Mouse (Mus musculus) limb, embryonic 10.5 days (tissue): ENCODE measurements at regions not wholly inside any gene's neighbourhood (a gene's known extent, or its start where the extent isn't known, plus 50 kb on each side); places are given as distances from the start of the nearest gene placed in this dataset.

Experiments
- DNase-seq: peaks from one replicate; pipeline ENCODE4 v3.0.0-alpha.2; 2017; ENCODE audit warnings: low spot score
- H3K27ac ChIP-seq: fragments of 300-500 bp; sonication (generic); 2 replicates; pipeline ENCODE4 v1.5.1; 2016; ENCODE audit warnings: mild to moderate bottlenecking
- H3K27me3 ChIP-seq: fragments of 300-500 bp; sonication (generic); 2 replicates; pipeline ENCODE4 v1.6.1; 2016; ENCODE audit warnings: low read depth, mild to moderate bottlenecking; ENCODE audit not compliant: poor library complexity, severe bottlenecking
- H3K36me3 ChIP-seq: fragments of 300-500 bp; sonication (generic); 2 replicates; pipeline ENCODE4 v1.6.1; 2016; ENCODE audit warnings: mild to moderate bottlenecking, moderate library complexity
- H3K4me1 ChIP-seq: fragments of 300-500 bp; sonication (generic); 2 replicates; pipeline ENCODE4 v1.6.1; 2016
- H3K4me3 ChIP-seq: fragments of 300-500 bp; sonication (generic); 2 replicates; pipeline ENCODE4 v1.5.1; 2016; ENCODE audit warnings: mild to moderate bottlenecking, moderate library complexity
- H3K9me3 ChIP-seq: fragments of 300-500 bp; sonication (generic); replicated peaks from 2 replicates; pipeline ENCODE4 v1.6.1; 2016; ENCODE audit warnings: mild to moderate bottlenecking
- WGBS: fragments of 180-500 bp; shearing (Covaris S2); methylation state at CpG from one replicate; pipeline ENCODE4 v1.1.7; 2016; 5-methylcytosine and 5-hydroxymethylcytosine counted together

GRCm38 (mm10) chr12:35666062-35666461 lies 131.2 kb upstream of the Ahr start:
- no peaks in the 10 kb centered on the region for H3K36me3 ChIP-seq
- H3K27me3 ChIP-seq = no peaks in the 10 kb centered on the region
- H3K27ac ChIP-seq = no peak overlapping the region
- 87% methylated on average over 2 of the region's 2 CpGs for WGBS
- H3K4me3 ChIP-seq = no peak overlapping the region
- no peak for DNase-seq
- H3K9me3 ChIP-seq = no peaks in the 10 kb centered on the region
- no peaks in the 10 kb centered on the region for H3K4me1 ChIP-seq

DNA sequence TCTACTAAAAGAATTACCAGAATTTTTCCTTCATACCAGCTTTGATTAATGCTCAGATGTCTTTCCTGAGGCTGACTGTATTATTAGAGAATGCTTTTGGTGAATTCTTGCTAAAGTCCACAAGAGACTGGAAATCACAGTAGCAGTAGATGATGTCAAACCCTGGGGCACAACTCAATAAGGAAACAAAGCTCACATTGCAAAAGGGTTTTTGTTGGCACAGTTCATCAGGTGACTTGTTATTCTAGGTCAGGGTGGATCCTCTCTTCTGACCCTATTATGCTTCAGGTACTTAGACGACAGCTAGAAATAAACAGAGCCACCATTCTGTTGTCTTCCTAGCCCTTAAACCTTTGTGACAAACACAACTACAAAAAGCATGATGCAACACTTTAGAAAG lies 128.2 kb upstream of the Ahr start:
- Histone ChIP-seq H3K9me3 (no peaks in the 10 kb centered on the region), H3K27ac (no peak overlapping the region), H3K27me3 (no peaks in the 10 kb centered on the region), H3K4me3 (no peak overlapping the region), H3K4me1 (no peaks in the 10 kb centered on the region), H3K36me3 (no peaks in the 10 kb centered on the region)
- DNase-seq = no peak
- WGBS = 90% methylated on average over 1 of the region's 1 CpGs

GRCm38 (mm10) chr12:35656563-35656962 lies 121.7 kb upstream of the Ahr start:
- Histone ChIP-seq H3K27ac (no peak overlapping the region), H3K36me3 (no peaks in the 10 kb centered on the region), H3K27me3 (no peaks in the 10 kb centered on the region), H3K4me3 (no peak overlapping the region), H3K4me1 (no peaks in the 10 kb centered on the region), H3K9me3 (no peaks in the 10 kb centered on the region)
- 89% methylated on average over 3 of the region's 3 CpGs for WGBS
- no peak for DNase-seq

DNA sequence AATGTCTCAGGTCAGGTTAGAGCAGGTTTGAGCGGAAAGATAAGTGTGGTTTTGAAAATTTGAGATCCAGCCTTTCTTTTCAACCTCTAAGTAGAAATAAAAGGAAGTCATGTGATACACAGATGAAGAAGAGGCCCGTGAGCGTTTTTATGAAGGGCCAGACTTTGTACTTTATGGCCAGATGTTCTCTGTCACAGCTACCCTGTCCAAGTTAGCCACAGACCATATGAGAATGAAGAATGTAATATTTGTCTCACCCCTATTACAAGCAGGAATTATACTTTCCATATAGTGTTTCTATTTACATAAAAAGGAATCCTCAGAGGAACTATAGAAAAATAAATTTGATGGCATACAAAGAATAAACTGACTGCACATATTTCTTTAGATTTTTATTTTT lies 114.9 kb upstream of the Ahr start:
- no peak overlapping the region for H3K27ac ChIP-seq
- no peak overlapping the region for H3K4me3 ChIP-seq
- 85% methylated on average over 3 of the region's 3 CpGs for WGBS
- no peaks in the 10 kb centered on the region for H3K27me3 ChIP-seq
- no peaks in the 10 kb centered on the region for H3K4me1 ChIP-seq
- no peak for DNase-seq
- H3K9me3 ChIP-seq = no peaks in the 10 kb centered on the region
- H3K36me3 ChIP-seq = no peaks in the 10 kb centered on the region

GRCm38 (mm10) chr12:35642473-35642872 lies 107.6 kb upstream of the Ahr start:
- no peak overlapping the region for H3K27ac ChIP-seq
- no peaks in the 10 kb centered on the region for H3K27me3 ChIP-seq
- DNase-seq = no peak
- no peaks in the 10 kb centered on the region for H3K36me3 ChIP-seq
- H3K9me3 ChIP-seq = no peaks in the 10 kb centered on the region
- H3K4me3 ChIP-seq = no peak overlapping the region
- H3K4me1 ChIP-seq = no peaks in the 10 kb centered on the region

GRCm38 (mm10) chr12:35641741-35642140 lies 106.9 kb upstream of the Ahr start:
- H3K27ac ChIP-seq = no peak overlapping the region
- H3K4me1 ChIP-seq = no peaks in the 10 kb centered on the region
- no peak for DNase-seq
- H3K36me3 ChIP-seq = no peaks in the 10 kb centered on the region
- H3K27me3 ChIP-seq = no peaks in the 10 kb centered on the region
- no peaks in the 10 kb centered on the region for H3K9me3 ChIP-seq
- WGBS = 58% methylated on average over 1 of the region's 1 CpGs
- no peak overlapping the region for H3K4me3 ChIP-seq

GRCm38 (mm10) chr12:35640911-35641345 lies 106.1 kb upstream of the Ahr start:
- Histone ChIP-seq H3K27me3 (no peaks in the 10 kb centered on the region), H3K4me1 (no peaks in the 10 kb centered on the region), H3K27ac (no peak overlapping the region), H3K4me3 (no peak overlapping the region), H3K9me3 (no peaks in the 10 kb centered on the region), H3K36me3 (no peaks in the 10 kb centered on the region)
- WGBS = 74% methylated on average over 3 of the region's 3 CpGs
- DNase-seq = no peak

DNA sequence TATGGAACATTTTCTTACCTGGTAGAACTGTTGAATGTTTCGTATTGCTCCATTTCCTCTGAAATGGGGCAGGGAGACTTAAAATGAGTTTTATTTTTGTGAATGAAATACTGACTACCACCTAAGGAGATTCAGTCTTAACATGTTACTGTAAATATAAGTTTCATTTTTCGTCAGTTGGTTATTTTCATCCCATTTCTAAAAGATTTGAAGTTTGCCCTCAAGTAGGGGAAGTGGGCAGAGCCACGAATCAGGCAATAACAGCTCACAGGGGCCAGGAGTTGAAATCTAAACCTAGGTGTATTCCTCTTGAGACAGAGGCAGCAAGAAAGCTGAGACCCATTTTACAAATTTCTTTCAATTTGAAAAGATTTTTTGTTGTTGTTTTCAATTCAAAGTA lies 88.6 kb upstream of the Ahr start:
- Histone ChIP-seq H3K36me3 (no peaks in the 10 kb centered on the region), H3K27me3 (no peaks in the 10 kb centered on the region), H3K4me1 (no peaks in the 10 kb centered on the region), H3K9me3 (no peaks in the 10 kb centered on the region), H3K27ac (no peak overlapping the region), H3K4me3 (no peak overlapping the region)
- 83% methylated on average over 3 of the region's 3 CpGs for WGBS
- no peak for DNase-seq

DNA sequence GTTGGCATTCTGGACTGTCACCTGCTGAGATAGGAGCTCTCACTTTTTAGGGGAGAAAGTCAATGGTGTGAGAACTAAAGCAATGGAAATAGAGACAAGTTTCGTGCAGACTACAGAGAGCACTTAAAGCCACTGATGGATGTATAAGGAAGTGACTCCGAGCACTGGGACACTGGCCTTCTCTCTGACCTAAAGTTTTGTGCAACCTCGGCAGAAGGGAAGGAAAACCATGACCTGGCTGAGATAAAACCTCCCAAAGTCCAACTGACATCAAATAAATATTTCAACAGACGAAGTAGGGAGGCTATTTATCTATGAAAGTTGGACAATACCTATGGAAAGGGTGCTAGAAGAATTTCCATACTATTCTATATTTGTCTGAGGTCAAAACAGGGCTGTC lies 80.0 kb upstream of the Ahr start:
- 82% methylated on average over 4 of the region's 4 CpGs for WGBS
- no peak for DNase-seq
- Histone ChIP-seq H3K27me3 (no peaks in the 10 kb centered on the region), H3K27ac (no peak overlapping the region), H3K9me3 (no peaks in the 10 kb centered on the region), H3K36me3 (no peaks in the 10 kb centered on the region), H3K4me1 (no peaks in the 10 kb centered on the region), H3K4me3 (no peak overlapping the region)

DNA sequence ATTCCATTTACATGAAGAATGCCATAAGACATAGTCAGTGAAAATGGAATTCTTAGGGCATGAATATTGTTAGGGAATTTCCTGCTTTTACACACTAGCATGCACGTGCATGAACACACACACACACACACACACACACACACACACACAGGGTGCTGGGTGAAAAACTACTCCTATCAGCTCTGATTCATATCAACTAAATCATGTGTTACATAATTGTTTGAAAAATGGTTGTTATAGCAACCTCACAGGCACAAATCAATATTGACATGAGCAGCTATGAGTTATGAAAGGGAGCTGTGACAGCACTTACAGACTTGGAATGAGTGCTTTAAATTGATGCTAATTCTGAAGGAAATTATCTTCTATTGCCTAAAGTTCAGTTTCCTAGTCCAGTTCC lies 72.8 kb upstream of the Ahr start:
- Histone ChIP-seq H3K27me3 (no peaks in the 10 kb centered on the region), H3K4me1 (no peaks in the 10 kb centered on the region), H3K9me3 (no peaks in the 10 kb centered on the region), H3K27ac (no peak overlapping the region), H3K36me3 (no peaks in the 10 kb centered on the region), H3K4me3 (no peak overlapping the region)
- DNase-seq = no peak
- 83% methylated on average over 1 of the region's 1 CpGs for WGBS

GRCm38 (mm10) chr12:35603742-35604141 lies 68.9 kb upstream of the Ahr start:
- Histone ChIP-seq H3K27ac (no peak overlapping the region), H3K4me1 (no peaks in the 10 kb centered on the region), H3K27me3 (no peaks in the 10 kb centered on the region), H3K9me3 (no peaks in the 10 kb centered on the region), H3K4me3 (no peak overlapping the region), H3K36me3 (no peaks in the 10 kb centered on the region)
- DNase-seq = no peak
- WGBS = 91% methylated on average over 1 of the region's 1 CpGs

- Histone ChIP-seq H3K36me3 (no peaks in the 10 kb centered on the region), H3K4me1 (no peaks in the 10 kb centered on the region), H3K4me3 (no peak overlapping the region), H3K27me3 (no peaks in the 10 kb centered on the region), H3K27ac (no peak overlapping the region), H3K9me3 (no peaks in the 10 kb centered on the region)
- no peak for DNase-seq
- WGBS = 95% methylated on average over 3 of the region's 3 CpGs
These were observed 67.8 kb upstream of the Ahr start for GRCm38 (mm10) chr12:35602589-35602988.

- no peak for DNase-seq
- no peaks in the 10 kb centered on the region for H3K27me3 ChIP-seq
- H3K9me3 ChIP-seq = no peaks in the 10 kb centered on the region
- WGBS = 87% methylated on average over 9 of the region's 9 CpGs
- H3K36me3 ChIP-seq = no peaks in the 10 kb centered on the region
- no peak overlapping the region for H3K4me3 ChIP-seq
- no peak overlapping the region for H3K27ac ChIP-seq
- no peaks in the 10 kb centered on the region for H3K4me1 ChIP-seq
These were observed 63.5 kb upstream of the Ahr start for GRCm38 (mm10) chr12:35598298-35598697.

DNA sequence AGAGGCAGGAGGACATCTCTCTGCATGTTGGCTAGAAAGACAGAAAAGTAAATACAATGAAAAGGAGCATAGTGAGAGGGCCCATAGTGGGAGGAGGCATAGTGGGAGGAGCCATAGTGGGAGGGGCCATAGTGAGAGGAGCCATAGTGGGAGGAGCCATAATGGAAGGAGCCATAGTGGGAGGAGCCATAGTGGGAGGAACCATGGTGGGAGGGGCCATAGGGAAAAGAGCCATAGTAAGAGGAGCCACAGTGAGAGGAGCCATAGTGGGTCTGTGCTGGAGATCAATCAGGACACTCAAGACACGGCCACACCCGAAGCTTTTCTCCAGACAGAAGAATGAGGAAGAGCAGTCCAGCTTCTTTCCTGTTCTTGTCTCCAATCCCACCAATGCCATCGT lies 58.0 kb upstream of the Ahr start:
- H3K36me3 ChIP-seq = no peaks in the 10 kb centered on the region
- no peaks in the 10 kb centered on the region for H3K4me1 ChIP-seq
- no peak overlapping the region for H3K4me3 ChIP-seq
- DNase-seq = no peak
- no peaks in the 10 kb centered on the region for H3K9me3 ChIP-seq
- WGBS = 94% methylated on average over 3 of the region's 3 CpGs
- no peak overlapping the region for H3K27ac ChIP-seq
- no peaks in the 10 kb centered on the region for H3K27me3 ChIP-seq
